Mouse (Mus musculus): ENCODE results near the gene 1700069L16Rik. TPM values are rescaled to one million over a fixed set of nuclear protein-coding genes. Genes with fewer than 3 reads are reported as not detected.
A peak's percentile ranks its signal among the peaks of the same experiment; 100 is the strongest.

1700069L16Rik gene
- total RNA-seq, 2 experiments from 2014 or later = not detected

GRCm38 (mm10) chr5:113734376-113734775, 9.8 kb upstream of the 1700069L16Rik start:
- no peak for DNase-seq

- peak in 1 of 2 experiments; percentile 74 for DNase-seq
These were observed 7.6 kb upstream of the 1700069L16Rik start for GRCm38 (mm10) chr5:113732182-113732581.

GRCm38 (mm10) chr5:113731174-113731573, 6.6 kb upstream of the 1700069L16Rik start:
- no peak for DNase-seq

- no peak for DNase-seq
These were observed 6.1 kb upstream of the 1700069L16Rik start for GRCm38 (mm10) chr5:113730641-113731121.

GRCm38 (mm10) chr5:113728691-113729090, 4.1 kb upstream of the 1700069L16Rik start:
- DNase-seq = no peak

- DNase-seq = no peak
These were observed 3.4 kb upstream of the 1700069L16Rik start for GRCm38 (mm10) chr5:113728011-113728410.

GRCm38 (mm10) chr5:113727238-113727637, 2.7 kb upstream of the 1700069L16Rik start:
- no peak for DNase-seq

- no peak for DNase-seq
These were observed 2.0 kb upstream of the 1700069L16Rik start for GRCm38 (mm10) chr5:113726618-113727017.

- no peak for DNase-seq
These were observed 845 bp upstream of the 1700069L16Rik start for GRCm38 (mm10) chr5:113725417-113725816.

GRCm38 (mm10) chr5:113723567-113724237, 870 bp downstream of the 1700069L16Rik start:
- DNase-seq = peak in 1 of 2 experiments; percentile 7

GRCm38 (mm10) chr5:113722224-113723013, 2.2 kb downstream of the 1700069L16Rik start:
- DNase-seq = no peak

- DNase-seq = no peak
These were observed 5.3 kb downstream of the 1700069L16Rik start for GRCm38 (mm10) chr5:113719221-113719661.

- DNase-seq = peak in 1 of 2 experiments; percentile 32
These were observed 7.8 kb downstream of the 1700069L16Rik start for GRCm38 (mm10) chr5:113716581-113717388.

GRCm38 (mm10) chr5:113712861-113713260, 11.7 kb downstream of the 1700069L16Rik start:
- no peak for DNase-seq

- DNase-seq = peak in 1 of 2 experiments; percentile 49
These were observed 20.6 kb downstream of the 1700069L16Rik start for GRCm38 (mm10) chr5:113703803-113704585.

- DNase-seq = no peak
These were observed 24.1 kb downstream of the 1700069L16Rik start for GRCm38 (mm10) chr5:113700388-113701023.

GRCm38 (mm10) chr5:113694415-113694814, 30.2 kb downstream of the 1700069L16Rik start:
- DNase-seq = peak in 1 of 2 experiments; percentile 37

GRCm38 (mm10) chr5:113694000-113694399, 30.6 kb downstream of the 1700069L16Rik start:
- DNase-seq = no peak

- DNase-seq = no peak
These were observed 31.3 kb downstream of the 1700069L16Rik start for GRCm38 (mm10) chr5:113693196-113693755.

- no peak for DNase-seq
These were observed 33.7 kb downstream of the 1700069L16Rik start for GRCm38 (mm10) chr5:113690866-113691265.
